Mouse (Mus musculus) liver, embryonic 12.5 days (tissue): Measurements from ENCODE around the gene Msl2. TPM values are rescaled to one million over a fixed set of nuclear protein-coding genes. Genes with fewer than 3 reads are reported as not detected.

Source experiments
- ATAC-seq: fragments of 200-750 bp; cut with Nextera tagmentation; 2 replicates; pipeline ENCODE4 v1.8.0; 2017; ENCODE audit warnings: moderate number of reproducible peaks, mild to moderate bottlenecking, moderate library complexity
- H3K27ac ChIP-seq: fragments of 300-500 bp; sonication (generic); 2 replicates; pipeline ENCODE4 v1.5.1; 2016; ENCODE audit warnings: mild to moderate bottlenecking
- H3K27me3 ChIP-seq: fragments of 300-500 bp; sonication (generic); replicated peaks from 2 replicates; pipeline ENCODE4 v1.6.1; 2016; ENCODE audit warnings: mild to moderate bottlenecking, moderate library complexity
- H3K36me3 ChIP-seq: fragments of 300-500 bp; sonication (generic); 2 replicates; pipeline ENCODE4 v1.6.1; 2016; ENCODE audit warnings: mild to moderate bottlenecking, moderate library complexity
- H3K4me1 ChIP-seq: fragments of 300-500 bp; sonication (generic); 2 replicates; pipeline ENCODE4 v1.6.1; 2016
- H3K4me2 ChIP-seq: fragments of 300-500 bp; sonication (generic); 2 replicates; pipeline ENCODE4 v1.6.1; 2016; ENCODE audit warnings: mild to moderate bottlenecking, moderate library complexity
- H3K4me3 ChIP-seq: fragments of 300-500 bp; sonication (generic); 2 replicates; pipeline ENCODE4 v1.5.1; 2016; ENCODE audit warnings: mild to moderate bottlenecking, moderate library complexity
- H3K9ac ChIP-seq: fragments of 300-500 bp; sonication (generic); 2 replicates; pipeline ENCODE4 v1.6.1; 2016; ENCODE audit warnings: mild to moderate bottlenecking, moderate library complexity
- H3K9me3 ChIP-seq: fragments of 300-500 bp; sonication (generic); replicated peaks from 2 replicates; pipeline ENCODE4 v1.6.1; 2016; ENCODE audit warnings: mild to moderate bottlenecking, moderate library complexity
- WGBS: fragments of 180-500 bp; shearing (Covaris S2); methylation state at CpG from one replicate; pipeline ENCODE4 v1.1.7; 2016; ENCODE audit not compliant: insufficient replicate concordance; 5-methylcytosine and 5-hydroxymethylcytosine counted together
- polyA plus RNA-seq: library from polyadenylated mRNA; unstranded; fragments of >200 nt; fragmentation: Nextera tagmentation; extraction: Ambion mirVana; gene quantifications from 2 replicates; pipeline ENCODE4 v1.2.1, GENCODE M21; 2016

Msl2 gene
- polyA plus RNA-seq, 1 experiment from 2014 or later = 6.2 TPM

DNA sequence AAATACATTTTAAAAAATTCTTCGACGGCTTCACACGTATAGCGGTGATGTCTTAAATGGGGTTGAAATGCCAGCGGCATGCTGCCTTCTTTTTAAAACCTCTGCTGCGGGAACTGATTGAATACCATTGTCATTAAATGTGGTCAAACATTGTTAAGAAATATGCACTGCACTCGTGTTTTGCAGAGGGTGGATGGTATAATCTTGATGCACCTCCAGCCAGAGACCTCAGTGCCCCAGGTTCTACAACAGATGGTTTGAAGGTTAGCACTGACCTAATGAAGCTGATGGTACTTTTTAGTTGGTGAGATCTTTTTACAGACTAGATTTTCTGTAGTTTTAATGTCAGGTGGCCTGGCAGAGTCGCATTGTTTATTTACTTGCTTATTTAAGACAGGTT lies 1.8 kb downstream of the Msl2 start:
- peak overlapping the region; percentile 99 for H3K27ac ChIP-seq
- H3K27me3 ChIP-seq = no peaks in the 10 kb centered on the region
- H3K4me1 ChIP-seq = peaks cover 47% of the 10 kb centered on the region
- ATAC-seq = no peak
- peak overlapping the region; percentile 88 for H3K4me2 ChIP-seq
- peak overlapping the region; percentile 98 for H3K4me3 ChIP-seq
- peak overlapping the region; percentile 99 for H3K9ac ChIP-seq
- H3K9me3 ChIP-seq = no peaks in the 10 kb centered on the region
- H3K36me3 ChIP-seq = peaks cover 25% of the 10 kb centered on the region
- WGBS = under 1% methylated on average over 8 of the region's 8 CpGs

DNA sequence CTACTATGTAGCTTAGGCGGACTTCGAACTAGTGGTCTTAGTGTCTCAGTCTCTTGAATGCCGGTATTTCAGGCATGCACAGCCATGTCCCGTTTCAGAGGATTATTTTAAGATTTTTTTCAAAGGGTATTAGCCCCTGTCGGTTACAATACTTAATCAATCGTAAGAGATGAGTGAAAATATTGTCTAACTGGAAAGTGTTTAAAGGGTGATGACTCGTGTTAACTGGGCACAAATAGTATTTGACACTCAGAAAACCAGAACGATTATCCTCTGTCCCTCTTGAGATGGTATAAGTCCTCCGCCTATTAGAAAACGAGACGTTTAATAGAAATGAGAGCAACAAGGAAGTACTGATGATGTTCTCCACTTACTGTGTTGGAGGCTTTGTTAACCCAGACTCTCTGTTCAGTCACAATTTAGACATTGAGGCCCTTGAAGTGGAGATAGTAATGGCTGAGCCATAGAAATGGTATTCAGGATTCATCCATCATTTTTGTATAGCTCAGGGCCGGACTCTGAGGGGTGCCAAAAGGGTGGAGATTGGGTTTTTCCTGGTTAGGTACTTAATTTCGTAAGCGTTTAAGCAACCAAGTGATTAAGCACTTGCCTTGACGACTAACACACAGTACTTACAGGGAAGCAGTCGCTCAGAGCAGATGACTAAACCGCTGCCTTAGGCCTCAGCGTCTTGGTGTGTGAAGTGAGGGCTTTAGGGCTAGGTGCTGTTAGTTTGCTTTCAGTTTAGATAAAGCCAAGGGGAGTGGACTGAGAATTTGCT lies 2.4 kb downstream of the Msl2 start:
- no peaks in the 10 kb centered on the region for H3K27me3 ChIP-seq
- peaks cover 52% of the 10 kb centered on the region for H3K4me1 ChIP-seq
- H3K36me3 ChIP-seq = peaks cover 25% of the 10 kb centered on the region
- H3K4me2 ChIP-seq = peak overlapping the region; percentile 88
- H3K4me3 ChIP-seq = peak overlapping the region; percentile 98
- under 1% methylated on average over 18 of the region's 18 CpGs for whole genome bisulfite sequencing
- H3K27ac ChIP-seq = peak overlapping the region; percentile 99
- H3K9ac ChIP-seq = peak overlapping the region; percentile 99
- no peaks in the 10 kb centered on the region for H3K9me3 ChIP-seq
- ATAC-seq = no peak

DNA sequence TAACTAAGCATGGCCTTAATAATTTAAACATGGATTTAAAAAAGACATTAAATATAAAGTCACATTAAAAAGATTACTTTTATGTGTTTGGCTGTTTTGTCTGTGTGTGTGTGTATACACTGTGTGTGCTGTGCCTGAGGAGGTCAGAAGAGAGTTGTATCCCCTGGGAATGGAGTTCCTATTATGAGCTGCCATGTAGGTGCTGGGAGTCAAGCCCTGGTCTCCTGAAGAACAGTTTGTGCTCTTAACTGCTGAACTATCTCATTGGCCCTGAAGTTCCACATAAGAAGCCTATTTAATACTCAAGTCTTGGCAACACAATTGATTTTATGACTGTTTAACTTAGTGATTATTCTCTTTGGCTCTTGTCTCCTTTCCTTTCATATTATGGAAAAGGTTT lies 3.6 kb downstream of the Msl2 start:
- Histone ChIP-seq H3K9ac (peak overlapping the region; percentile 99), H3K9me3 (no peaks in the 10 kb centered on the region)

DNA sequence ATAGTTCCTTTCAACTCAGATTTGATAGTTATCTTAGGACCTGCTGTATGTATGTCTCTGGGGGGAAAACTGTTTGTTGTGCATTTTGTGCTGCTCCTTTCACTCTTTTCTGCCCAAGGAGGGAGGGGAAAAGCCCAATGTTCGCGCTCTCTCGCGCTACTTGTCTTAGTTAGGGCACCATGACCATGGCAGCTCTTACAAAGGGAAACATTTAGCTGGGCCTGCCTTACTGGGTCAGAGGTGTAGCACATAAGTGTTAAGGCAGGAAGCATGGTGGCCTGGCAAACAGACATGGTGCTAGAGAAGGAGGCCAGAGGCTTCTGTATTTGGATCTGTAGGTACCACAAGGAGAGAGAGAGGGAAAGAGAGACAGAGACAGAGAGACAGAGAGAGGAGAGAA lies 4.7 kb downstream of the Msl2 start:
- Histone ChIP-seq H3K4me3 (peak overlapping the region; percentile 98), H3K27ac (peak overlapping the region; percentile 52; the same call in 1 of the 2 replicates), H3K4me2 (peak overlapping the region; percentile 88), H3K27me3 (no peaks in the 10 kb centered on the region), H3K9me3 (no peaks in the 10 kb centered on the region), H3K36me3 (peaks cover 27% of the 10 kb centered on the region), H3K9ac (peak overlapping the region; percentile 51), H3K4me1 (peaks cover 50% of the 10 kb centered on the region)
- WGBS = 60% methylated on average over 4 of the region's 4 CpGs
- no peak for ATAC-seq

More for the DNA sequence above, 3.6 kb downstream of the Msl2 start:
- peaks cover 56% of the 10 kb centered on the region for H3K4me1 ChIP-seq
- H3K36me3 ChIP-seq = peaks cover 25% of the 10 kb centered on the region
- no peaks in the 10 kb centered on the region for H3K27me3 ChIP-seq
- H3K4me2 ChIP-seq = peak overlapping the region; percentile 88
- H3K27ac ChIP-seq = no peak overlapping the region; the same call in 1 of the 2 replicates
- peak overlapping the region; percentile 98 for H3K4me3 ChIP-seq
- ATAC-seq = no peak

DNA sequence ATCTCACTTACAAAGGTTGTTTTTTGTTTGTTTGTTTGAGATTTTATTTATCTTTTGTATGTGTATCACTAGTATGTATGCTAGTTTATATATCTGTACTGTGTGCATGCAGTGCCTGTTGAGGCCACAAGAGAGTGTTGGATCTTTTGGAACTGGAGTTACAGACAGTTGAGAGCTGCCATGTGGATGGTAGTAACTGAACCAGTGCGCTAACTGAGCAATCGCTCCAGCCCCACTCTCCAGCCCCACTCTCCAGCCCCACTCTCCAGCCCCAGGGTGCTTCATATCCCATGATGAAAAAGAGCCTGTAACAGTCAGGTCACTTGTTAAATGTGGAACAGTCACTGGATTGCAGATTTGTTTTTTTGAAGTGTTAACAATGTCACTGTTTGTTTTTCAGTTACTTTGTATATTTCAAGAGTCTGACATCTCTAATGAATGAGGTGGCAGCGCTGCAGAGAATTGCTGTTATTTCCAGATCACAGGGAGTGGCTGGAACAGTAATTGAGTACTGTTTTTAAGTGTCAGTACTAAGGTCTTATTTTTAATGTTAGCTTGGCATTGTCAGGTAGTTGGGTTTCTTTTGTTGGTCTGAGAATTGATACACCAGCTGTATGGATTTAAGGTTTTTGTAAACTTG lies 6.3 kb downstream of the Msl2 start:
- no peak for ATAC-seq

DNA sequence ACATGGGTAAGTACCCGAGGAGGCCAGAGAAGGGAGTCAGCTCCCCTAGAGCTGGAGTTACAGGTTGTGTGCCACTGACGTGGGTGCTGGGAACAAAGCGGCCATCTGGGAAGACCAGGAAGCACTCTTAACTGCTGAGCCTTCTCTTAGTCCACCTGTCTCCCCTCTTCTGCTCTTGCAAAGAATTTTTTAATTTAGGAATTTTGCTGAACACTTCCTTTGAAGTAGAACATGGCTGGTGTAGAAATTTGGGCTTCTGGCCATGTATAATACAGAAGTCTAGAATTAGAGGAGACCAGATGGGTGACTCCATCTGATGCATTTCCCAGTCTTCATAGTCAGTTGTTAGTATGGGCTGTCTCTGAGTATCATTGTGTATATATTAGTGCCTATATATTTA lies 9.8 kb downstream of the Msl2 start:
- Histone ChIP-seq H3K27me3 (no peaks in the 10 kb centered on the region), H3K27ac (no peak overlapping the region), H3K4me3 (no peak overlapping the region), H3K4me1 (peaks cover 40% of the 10 kb centered on the region), H3K9me3 (no peaks in the 10 kb centered on the region), H3K4me2 (no peak overlapping the region), H3K36me3 (peaks cover 18% of the 10 kb centered on the region; the same call in 1 of the 2 replicates), H3K9ac (no peak overlapping the region)
- WGBS = 74% methylated on average over 3 of the region's 3 CpGs
- ATAC-seq = no peak

More for the DNA sequence above, 6.3 kb downstream of the Msl2 start:
- Histone ChIP-seq H3K9ac (no peak overlapping the region), H3K4me1 (peaks cover 58% of the 10 kb centered on the region), H3K4me2 (peak overlapping the region; percentile 18; the same call in 1 of the 2 replicates), H3K9me3 (no peaks in the 10 kb centered on the region), H3K27ac (0 out of 2 replicates have a peak overlapping the region, but pooled peaks have one; percentile 10), H3K4me3 (no peak overlapping the region; the same call in 1 of the 2 replicates), H3K27me3 (no peaks in the 10 kb centered on the region), H3K36me3 (peaks cover 30% of the 10 kb centered on the region)
- WGBS = 83% methylated on average over 3 of the region's 3 CpGs

DNA sequence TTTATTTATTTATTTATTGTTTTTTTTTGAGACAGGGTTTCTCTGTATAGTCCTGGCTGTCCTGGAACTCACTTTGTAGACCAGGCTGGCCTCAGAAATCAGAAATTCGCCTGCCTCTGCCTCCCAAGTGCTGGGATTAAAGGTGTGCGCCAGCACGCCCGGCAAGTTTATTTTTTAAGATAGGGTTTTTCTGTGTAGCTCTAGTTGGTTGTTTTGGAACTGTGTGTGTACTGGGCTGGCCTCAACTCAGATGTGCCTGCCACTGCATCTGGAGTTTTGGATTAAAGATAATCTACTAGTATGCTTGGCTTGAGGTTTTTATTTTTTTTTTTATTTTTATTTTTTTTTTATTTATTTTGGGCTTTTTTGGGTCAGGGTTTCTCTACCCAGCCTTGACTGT lies 21.5 kb downstream of the Msl2 start:
- Histone ChIP-seq H3K4me3 (no peak overlapping the region), H3K4me2 (no peak overlapping the region), H3K4me1 (peaks cover 23% of the 10 kb centered on the region), H3K9ac (no peak overlapping the region), H3K36me3 (peaks cover 34% of the 10 kb centered on the region), H3K9me3 (0 out of 2 replicates have a peak, but pooled peaks cover 5% of the 10 kb centered on the region), H3K27me3 (no peaks in the 10 kb centered on the region), H3K27ac (no peak overlapping the region)
- ATAC-seq = no peak
- 92% methylated on average over 4 of the region's 4 CpGs for WGBS

DNA sequence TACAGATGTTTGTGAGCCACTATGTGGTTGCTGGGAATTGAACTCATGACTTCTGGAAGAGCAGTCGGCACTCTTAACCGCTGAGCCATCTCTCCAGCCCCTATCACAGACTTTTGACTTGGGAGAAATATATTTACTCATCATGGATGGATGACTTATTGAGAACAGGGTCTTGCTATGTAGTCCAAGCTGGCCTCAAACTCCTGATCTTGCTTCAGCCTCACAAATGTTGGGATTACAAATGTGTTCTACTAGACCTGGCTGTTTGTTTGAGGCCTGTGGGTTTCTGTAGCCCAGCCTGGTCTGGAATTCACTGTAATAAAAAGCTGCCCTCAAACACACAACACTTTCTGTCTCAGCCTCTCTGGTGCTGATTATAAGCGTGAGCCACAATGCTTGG lies 22.6 kb downstream of the Msl2 start:
- Histone ChIP-seq H3K9ac (no peak overlapping the region), H3K4me2 (no peak overlapping the region), H3K4me1 (peaks cover 23% of the 10 kb centered on the region), H3K27me3 (no peaks in the 10 kb centered on the region), H3K9me3 (0 out of 2 replicates have a peak, but pooled peaks cover 5% of the 10 kb centered on the region), H3K36me3 (peaks cover 44% of the 10 kb centered on the region), H3K4me3 (no peak overlapping the region), H3K27ac (no peak overlapping the region)
- no peak for ATAC-seq
- WGBS = 92% methylated on average over 3 of the region's 3 CpGs

DNA sequence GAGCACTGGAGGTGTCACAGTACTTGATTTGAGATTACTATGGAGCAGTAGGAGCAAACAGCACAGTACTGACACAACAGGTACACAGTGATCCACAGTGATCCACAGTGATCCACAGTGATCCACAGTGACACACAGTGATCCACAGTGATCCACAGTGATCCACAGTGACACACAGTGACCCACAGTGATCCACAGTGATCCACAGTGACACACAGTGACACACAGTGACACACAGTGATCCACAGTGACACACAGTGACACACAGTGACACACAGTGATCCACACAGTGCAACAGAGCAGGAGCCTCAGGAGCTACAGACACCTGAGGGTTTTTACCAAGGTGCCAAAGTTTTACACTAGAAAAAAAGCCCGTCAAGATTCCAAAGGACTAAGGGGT lies 23.6 kb downstream of the Msl2 start:
- no peak overlapping the region for H3K9ac ChIP-seq
- 0 out of 2 replicates have a peak, but pooled peaks cover 1% of the 10 kb centered on the region for H3K9me3 ChIP-seq
- H3K27me3 ChIP-seq = no peaks in the 10 kb centered on the region
- 84% methylated on average over 1 of the region's 1 CpGs for WGBS
- peaks cover 49% of the 10 kb centered on the region for H3K36me3 ChIP-seq
- ATAC-seq = peak; percentile 30; the same call in 1 of the 2 replicates
- peaks cover 23% of the 10 kb centered on the region for H3K4me1 ChIP-seq
- H3K27ac ChIP-seq = no peak overlapping the region
- no peak overlapping the region for H3K4me2 ChIP-seq
- H3K4me3 ChIP-seq = no peak overlapping the region

DNA sequence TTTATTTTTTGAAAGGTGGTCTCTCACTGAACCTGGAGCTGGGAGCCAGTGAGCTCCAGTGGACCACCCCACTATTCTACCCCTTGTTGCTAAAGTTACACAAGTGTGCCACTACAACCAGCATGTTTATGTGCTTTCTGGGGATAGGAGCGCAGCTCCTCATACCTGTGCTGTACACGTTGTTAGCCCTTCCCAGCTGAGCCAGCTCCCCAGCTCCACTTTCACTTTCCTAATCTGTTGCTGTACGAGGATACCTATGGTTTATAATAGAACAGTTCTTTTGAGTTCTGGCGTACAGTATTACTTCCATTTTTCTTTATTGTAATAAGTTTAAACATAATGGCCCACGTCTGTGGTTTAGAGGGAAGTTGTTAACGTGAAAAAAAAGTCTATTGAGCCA lies 25.5 kb downstream of the Msl2 start:
- no peak overlapping the region for H3K4me3 ChIP-seq
- no peaks in the 10 kb centered on the region for H3K27me3 ChIP-seq
- peaks cover 53% of the 10 kb centered on the region for H3K36me3 ChIP-seq
- H3K9ac ChIP-seq = no peak overlapping the region
- WGBS = 63% methylated on average over 6 of the region's 6 CpGs
- peaks cover 23% of the 10 kb centered on the region for H3K4me1 ChIP-seq
- H3K27ac ChIP-seq = no peak overlapping the region
- no peak overlapping the region for H3K4me2 ChIP-seq
- no peak for ATAC-seq
- no peaks in the 10 kb centered on the region for H3K9me3 ChIP-seq

DNA sequence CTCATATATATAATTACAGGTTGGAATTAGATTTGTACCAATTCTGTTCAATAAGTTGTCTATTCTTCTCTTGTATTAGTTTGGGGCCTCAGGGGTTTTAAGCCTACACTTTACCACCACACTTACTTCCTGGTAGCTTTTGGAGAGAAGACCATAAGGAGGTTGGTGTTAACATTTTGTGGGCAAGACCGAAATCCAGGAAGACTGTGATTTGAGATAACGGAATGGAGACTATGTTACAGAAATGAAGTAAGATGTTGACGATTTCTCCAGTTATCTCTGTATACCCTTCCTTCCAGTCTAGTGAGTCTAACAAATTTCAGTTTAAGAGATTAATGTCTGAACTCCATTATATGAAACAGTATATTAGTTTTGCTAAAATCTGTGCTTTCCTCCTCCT lies 26.3 kb downstream of the Msl2 start:
- no peak overlapping the region for H3K27ac ChIP-seq
- H3K4me2 ChIP-seq = no peak overlapping the region
- H3K9me3 ChIP-seq = no peaks in the 10 kb centered on the region
- no peak overlapping the region for H3K9ac ChIP-seq
- peaks cover 23% of the 10 kb centered on the region for H3K4me1 ChIP-seq
- H3K27me3 ChIP-seq = no peaks in the 10 kb centered on the region
- no peak for ATAC-seq
- H3K36me3 ChIP-seq = peaks cover 59% of the 10 kb centered on the region
- 32% methylated on average over 3 of the region's 3 CpGs for WGBS
- H3K4me3 ChIP-seq = no peak overlapping the region

DNA sequence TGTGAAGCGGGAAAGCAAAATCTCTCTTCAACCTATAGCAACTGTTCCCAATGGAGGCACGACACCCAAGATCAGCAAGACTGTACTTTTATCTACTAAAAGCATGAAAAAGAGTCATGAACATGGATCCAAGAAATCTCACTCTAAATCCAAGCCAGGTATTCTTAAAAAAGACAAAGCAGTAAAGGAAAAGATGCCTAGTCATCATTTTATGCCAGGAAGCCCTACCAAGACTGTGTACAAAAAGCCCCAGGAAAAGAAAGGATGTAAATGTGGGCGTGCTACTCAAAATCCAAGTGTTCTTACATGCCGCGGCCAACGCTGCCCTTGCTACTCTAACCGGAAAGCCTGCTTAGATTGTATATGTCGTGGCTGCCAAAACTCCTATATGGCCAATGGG lies 27.6 kb downstream of the Msl2 start:
- H3K9me3 ChIP-seq = no peaks in the 10 kb centered on the region
- H3K4me2 ChIP-seq = no peak overlapping the region
- no peaks in the 10 kb centered on the region for H3K27me3 ChIP-seq
- no peak overlapping the region for H3K27ac ChIP-seq
- no peak overlapping the region for H3K4me3 ChIP-seq
- 88% methylated on average over 8 of the region's 8 CpGs for WGBS
- ATAC-seq = no peak
- no peak overlapping the region for H3K9ac ChIP-seq
- peaks cover 59% of the 10 kb centered on the region for H3K36me3 ChIP-seq
- H3K4me1 ChIP-seq = peaks cover 23% of the 10 kb centered on the region
